Mouse (Mus musculus) urinary bladder, postnatal 4 days (tissue): ENCODE measurements around the gene Caskin1.

Source experiments
- DNase-seq, 2 experiments: peaks; one replicate each; pipeline ENCODE4 v3.0.0; 2021 to 2022; ENCODE audit warnings: low spot score in 2 of 2

Gene Caskin1

DNA sequence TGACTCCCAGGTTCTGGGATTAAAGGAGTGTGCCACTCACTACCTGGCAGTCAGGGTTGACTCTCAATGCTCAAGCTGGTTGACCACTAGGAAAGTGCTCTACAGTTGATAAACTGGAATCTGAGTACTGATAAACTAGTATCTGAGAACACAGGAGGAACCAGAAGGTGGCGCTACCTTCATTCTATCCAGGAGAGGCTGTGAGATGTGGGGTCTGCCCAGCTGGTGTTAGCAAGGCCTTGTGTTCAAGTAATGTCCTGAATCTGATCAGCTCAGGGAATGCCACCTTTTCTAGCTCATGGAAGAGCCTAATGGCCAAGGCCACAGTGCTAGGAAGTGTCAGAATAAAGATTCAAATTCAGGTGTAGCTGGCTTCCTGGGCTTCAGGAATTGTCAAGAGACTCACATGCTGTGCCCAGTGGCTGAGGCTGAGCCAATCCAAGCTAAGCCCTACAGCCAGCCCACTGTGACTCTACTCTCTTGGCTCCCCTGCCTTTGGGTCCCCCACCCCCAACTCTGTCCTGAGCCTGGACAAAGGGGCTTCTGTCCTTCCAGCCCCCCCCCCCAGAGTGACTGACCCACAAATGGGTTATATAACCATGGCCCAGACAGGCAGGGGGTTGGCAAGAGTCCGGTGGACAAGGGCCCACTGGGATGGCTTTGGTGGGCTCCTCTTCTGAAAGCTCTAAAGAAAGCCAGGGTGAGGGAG is 6.4 kb downstream of the Caskin1 start:
- no peak for DNase-seq

DNA sequence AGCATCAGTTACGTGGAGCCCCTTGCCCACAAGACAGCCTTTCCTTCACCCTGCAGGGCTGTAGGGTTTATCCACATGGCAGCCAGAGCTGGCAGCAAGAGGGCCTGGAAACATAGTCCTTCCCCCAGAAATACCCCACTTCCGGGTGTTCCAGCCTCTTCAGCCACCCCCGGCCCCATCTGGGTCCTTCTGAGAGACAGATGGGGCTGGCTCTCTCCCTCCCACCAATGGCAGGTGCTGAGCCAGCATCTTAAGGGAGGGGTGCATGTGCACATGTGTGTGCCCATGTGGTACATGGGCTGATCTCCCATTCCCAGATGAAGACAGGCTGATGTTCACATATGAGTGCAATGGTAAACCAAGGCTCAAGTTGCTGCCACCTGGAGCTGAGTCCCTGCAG is 7.0 kb downstream of the Caskin1 start:
- DNase-seq = no peak

DNA sequence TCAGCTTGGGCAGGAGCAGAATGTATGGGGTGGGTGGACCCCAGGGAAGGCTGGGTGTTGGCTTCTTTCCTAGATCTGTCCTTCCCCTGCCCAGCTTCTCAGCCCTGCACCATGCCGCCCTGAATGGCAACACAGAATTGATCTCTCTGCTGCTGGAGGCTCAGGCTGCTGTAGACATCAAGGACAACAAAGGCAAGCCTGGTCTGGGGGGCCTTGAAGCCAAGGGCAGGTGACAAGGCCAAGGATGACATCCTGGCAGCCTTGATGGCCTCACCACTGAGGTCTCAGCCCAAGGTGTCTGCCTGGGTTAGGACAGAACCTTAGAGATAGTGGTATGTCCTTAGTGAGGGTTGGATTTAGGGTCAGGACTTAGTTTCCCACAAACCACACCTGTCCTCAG is 7.6 kb downstream of the Caskin1 start:
- no peak for DNase-seq

- no peak for DNase-seq
Observed at GRCm38 (mm10) chr17:24502208-24502607, 13.8 kb downstream of the Caskin1 start.

- DNase-seq = no peak
Observed at GRCm38 (mm10) chr17:24504085-24504484, 15.7 kb downstream of the Caskin1 start.

DNA sequence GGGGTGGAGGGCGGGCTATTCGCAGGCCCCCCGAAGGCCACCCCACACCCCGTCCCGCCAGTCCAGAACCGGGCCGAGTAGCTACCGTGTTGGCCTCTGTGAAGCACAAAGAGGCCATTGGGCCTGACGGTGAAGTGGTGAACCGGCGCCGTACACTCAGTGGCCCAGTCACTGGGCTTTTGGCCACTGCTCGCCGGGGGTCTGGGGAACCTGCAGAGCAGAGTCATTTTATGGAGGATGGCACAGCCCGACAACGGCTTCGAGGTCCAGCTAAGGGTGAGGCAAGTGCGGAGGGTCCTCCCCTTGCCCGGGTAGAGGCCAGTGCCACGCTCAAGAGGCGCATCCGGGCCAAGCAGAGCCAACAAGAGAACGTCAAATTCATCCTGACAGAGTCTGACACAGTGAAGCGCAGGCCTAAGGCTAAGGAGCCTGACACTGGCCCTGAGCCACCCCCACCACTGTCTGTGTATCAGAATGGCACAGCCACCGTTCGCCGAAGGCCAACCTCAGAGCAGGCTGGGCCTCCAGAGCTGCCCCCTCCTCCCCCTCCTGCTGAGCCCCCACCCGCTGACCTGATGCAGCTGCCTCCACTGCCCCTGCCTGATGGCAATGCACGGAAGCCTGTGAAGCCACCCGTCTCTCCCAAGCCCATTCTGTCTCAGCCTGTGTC is 17.0 kb downstream of the Caskin1 start:
- DNase-seq = no peak

DNA sequence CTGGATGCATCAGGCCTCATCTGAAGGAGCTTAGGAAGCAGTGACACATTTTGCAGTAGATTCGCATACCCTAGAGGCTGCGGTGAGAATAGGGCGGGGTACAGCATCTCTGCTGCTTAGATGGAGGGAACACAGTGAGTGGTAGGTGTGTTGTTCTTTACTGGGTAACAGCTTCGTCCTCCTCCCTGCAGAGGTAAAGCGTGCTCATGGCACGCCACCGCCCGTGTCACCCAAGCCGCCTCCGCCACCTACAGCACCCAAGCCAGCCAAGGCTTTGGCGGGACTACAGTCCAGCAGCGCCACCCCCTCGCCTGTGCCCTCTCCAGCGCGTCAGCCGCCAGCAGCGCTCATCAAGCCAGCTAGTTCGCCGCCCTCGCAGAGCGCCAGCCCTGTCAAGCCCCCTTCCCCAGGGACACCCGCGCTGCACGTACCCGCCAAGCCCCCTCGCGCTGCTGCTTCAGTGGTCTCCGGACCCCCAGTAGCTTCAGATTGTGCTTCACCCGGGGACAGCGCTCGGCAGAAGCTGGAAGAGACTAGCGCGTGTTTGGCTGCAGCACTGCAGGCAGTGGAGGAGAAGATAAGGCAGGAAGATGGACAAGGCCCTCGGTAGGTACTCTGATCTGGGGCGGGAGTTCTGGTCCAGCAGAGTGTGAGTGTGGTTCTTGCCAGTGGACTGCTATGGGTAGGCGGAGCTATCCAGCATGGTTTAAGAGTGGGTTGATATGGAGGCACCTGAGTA is 18.1 kb downstream of the Caskin1 start:
- DNase-seq = no peak

GRCm38 (mm10) chr17:24507129-24507664 is 18.8 kb downstream of the Caskin1 start:
- DNase-seq = no peak

- no peak for DNase-seq
Observed at GRCm38 (mm10) chr17:24507806-24508460, 19.5 kb downstream of the Caskin1 start.

DNA sequence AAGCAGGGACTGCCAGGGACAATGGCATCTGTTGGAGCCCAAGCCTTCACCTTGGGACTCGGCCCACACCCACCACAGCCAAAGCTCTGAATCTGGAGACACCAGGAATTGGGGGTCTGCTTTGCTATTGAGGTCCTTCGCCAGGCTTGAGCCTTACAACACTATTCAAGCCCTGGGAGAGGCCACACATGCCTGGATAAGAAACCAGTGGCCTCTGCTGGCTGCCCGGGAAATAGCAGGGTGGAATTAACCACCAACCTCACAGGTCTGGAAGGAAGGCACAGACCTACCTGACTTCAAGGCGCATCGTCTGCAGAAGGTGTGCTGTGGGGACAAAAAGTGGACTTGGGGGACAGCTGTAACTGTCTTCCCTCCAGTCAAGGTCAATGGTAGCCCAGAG is 25.2 kb downstream of the Caskin1 start:
- no peak for DNase-seq

DNA sequence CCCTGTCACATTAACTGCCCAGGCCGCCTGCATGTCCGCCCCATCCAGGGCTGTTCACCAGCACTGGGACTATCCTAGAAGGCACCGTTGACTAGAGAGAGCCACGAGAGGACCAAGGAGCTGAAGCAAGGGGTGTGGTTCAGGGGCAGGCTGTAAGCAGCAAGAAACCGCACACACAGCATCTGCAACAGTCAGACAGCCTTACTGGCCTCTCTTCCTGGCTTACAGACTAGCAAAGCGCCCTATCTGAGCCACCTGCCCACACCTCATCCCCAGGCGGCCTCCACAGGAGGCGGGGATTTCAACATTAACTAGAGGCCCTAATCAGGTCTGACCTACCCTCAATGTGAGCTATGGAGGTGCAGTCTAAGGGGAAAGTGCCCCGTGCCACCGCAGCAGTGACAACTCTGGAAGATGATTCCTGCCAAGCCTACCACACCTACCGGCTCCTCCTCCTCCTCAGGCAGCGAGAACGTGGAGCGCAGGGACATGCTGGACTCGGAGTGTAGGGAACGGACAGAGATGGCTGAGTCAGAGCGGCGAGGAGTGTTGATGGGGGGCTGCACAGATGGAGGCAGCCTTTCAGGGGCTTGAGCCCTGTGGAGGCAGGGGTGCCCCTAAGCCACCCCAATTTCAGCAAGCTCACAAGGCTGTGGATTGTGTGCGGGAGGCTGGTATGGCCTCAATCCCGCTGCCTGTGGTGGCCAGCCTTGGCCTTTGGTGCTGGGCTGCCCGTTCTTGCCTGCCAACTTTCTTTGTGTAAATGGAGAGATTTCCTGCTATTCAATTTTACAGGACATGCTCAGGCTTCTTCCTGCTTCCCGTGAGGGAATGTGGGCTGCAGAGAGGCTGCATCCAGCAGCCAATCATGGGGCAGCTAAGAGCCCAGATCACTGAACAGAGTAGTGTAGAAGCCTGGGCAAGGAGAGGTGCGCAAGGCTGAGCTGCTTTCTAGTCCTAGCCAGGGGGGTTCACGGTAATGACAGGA is 26.2 kb downstream of the Caskin1 start:
- no peak for DNase-seq

- DNase-seq = no peak
Observed at GRCm38 (mm10) chr17:24520450-24520849, 32.0 kb downstream of the Caskin1 start.

DNA sequence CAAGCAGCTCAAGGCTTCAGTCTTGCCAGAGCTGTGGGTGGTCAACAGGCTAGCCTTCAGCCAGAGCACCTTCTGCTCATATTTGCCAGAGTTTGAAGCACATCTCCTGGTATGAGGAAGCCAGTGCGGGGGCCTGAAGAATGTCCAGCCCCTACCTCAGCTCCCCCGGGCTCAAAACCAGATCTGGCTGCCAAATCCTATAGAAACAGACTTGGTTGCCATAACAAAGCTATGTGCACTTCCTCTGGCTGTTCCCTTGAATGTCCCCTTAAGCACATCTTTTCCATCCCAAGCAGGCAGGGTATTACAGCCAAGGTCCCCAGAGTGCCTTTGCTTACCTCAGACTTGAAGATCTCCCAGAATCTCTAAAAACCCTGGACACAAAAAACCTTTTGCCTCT is 36.3 kb downstream of the Caskin1 start:
- DNase-seq = no peak

GRCm38 (mm10) chr17:24527315-24527714 is 38.9 kb downstream of the Caskin1 start:
- DNase-seq = no peak

DNA sequence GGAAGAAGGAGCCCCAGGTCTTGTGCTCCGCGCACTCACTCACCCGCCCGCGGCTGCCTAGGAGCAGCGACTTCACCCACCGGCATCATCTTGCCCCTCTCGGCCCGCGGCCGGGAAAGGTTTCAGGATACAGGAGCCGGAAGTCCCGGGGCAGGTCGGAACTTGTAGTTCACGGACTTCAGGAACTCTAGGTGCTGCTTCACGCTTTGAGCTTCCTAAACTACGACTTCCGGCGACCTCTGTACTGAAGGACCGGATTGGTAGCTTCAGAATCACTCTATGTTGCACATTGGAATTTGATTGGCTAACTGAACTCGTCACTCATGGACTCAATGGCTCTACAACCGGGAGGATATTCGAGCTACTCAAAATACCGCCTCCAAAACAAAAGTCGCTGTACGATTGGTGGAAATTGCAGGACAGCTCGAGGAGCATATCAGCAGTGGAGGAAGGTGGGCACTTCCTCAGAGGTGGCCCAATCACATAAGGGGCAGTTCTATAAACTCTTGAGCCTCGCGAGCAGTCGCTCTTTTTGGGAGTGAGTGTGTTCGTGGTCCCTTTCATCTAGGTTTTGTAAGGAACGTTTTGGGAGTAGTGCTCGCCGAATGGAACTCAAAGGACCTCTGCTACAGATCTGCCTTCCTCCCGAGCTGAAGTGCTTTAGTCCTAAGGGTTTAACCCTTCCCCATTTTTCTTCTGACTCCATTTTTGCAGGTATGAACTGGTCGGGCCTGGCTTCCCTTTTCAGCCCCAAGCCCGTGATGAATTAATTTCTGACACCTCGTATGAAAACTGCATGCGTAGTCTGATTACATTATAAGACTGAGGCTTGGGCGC is 39.5 kb downstream of the Caskin1 start, which contains the start of gene Traf7:
Gene Traf7, minus strand, starts transcription at position 216 of the 837 bp plus-strand sequence.
- DNase-seq = peak; percentile 86 to 90

- DNase-seq = no peak
Observed at GRCm38 (mm10) chr17:24528560-24528918, 40.1 kb downstream of the Caskin1 start.

DNA sequence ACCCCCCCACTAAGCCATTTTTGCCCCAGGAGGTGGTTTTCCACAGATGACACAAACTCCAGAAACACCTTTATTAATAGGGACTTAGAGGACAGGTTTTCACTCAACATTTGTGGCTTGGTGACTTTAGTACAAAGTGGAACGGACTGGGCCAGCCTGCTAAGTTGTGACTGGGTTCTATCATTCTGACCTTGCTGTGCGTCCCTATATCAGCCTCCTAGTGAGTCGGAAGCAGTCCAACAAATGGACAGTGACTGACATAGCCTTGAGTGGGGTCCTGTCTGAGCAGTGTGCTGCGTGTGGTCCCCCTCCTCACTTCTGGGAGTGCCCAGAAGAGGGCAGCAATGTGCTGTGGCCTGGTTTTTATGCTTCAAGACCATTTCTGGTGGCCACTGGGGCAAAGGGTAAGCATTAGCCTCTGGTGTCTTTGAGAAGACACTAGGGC is 40.6 kb downstream of the Caskin1 start:
- peak in 1 of 2 experiments; percentile 37 for DNase-seq

DNA sequence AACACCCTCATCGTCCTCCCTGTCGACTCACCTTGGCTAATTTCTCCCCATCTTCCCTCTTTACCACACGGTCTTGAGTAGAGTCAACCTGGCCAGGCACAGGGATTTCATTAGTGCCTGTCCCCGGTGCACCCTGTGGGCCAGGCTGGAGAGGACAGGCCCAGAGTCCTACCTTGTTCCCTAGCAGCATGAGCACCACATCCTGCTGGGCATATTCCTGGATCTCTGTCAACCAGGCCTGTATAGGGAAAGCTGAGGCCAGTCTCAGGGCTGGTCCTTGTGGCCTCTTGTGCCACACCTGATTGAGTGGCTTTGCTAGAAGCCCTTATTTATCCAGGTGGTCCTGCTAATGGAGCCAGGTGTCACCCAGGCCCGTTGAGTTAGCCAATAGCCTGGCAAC is 41.5 kb downstream of the Caskin1 start:
- no peak for DNase-seq

- DNase-seq = no peak
Observed at GRCm38 (mm10) chr17:24530361-24531050, 42.1 kb downstream of the Caskin1 start.
